Mouse (Mus musculus) CD4-positive, CD25-positive, alpha-beta regulatory T cell, adult 9 weeks (primary cell): ENCODE data around the gene Olfr1280. TPM values are rescaled to one million over a fixed set of nuclear protein-coding genes. Genes with fewer than 3 reads are reported as not detected.

Experiments used
- polyA plus RNA-seq: library from polyadenylated mRNA; unstranded; fragments of 100-300 nt; shearing (Covaris generic); gene quantifications from one replicate; pipeline ENCODE4 v1.2.1, GENCODE M21; 2017

The Olfr1280 gene
- polyA plus RNA-seq: not detected

GRCm38 (mm10) chr2:111313717-111314116, at the start of gene Olfr1280:
TSS of gene Olfr1280 (plus strand) at chr2:111314017.

GRCm38 (mm10) chr2:111274006-111274405, 39.8 kb upstream of the Olfr1280 start, which contains the start of gene Olfr1277:
TSS of gene Olfr1277 (minus strand) at chr2:111274106.

GRCm38 (mm10) chr2:111289836-111290235, 24.0 kb upstream of the Olfr1280 start, which contains the start of gene Olfr1278:
TSS of gene Olfr1278 (plus strand) at chr2:111290136.

GRCm38 (mm10) chr2:111300374-111300773, 13.4 kb upstream of the Olfr1280 start, which contains the start of gene Olfr1279:
TSS of gene Olfr1279 (plus strand) at chr2:111300635.

GRCm38 (mm10) chr2:111326220-111326619, 12.4 kb downstream of the Olfr1280 start, which contains the start of gene Olfr1281:
TSS of gene Olfr1281 (plus strand) at chr2:111326520.

GRCm38 (mm10) chr2:111335976-111336375, 22.2 kb downstream of the Olfr1280 start, which contains the start of gene Olfr1282:
TSS of gene Olfr1282 (minus strand) at chr2:111336076.

GRCm38 (mm10) chr2:111366490-111366889, 52.7 kb downstream of the Olfr1280 start, which contains the start of gene Olfr1283:
TSS of gene Olfr1283 (plus strand) at chr2:111366790.

GRCm38 (mm10) chr2:111375222-111375621, 61.4 kb downstream of the Olfr1280 start, which contains the start of gene Olfr1284:
TSS of gene Olfr1284 (plus strand) at chr2:111375522.

Other genes starting within 250 kb of the Olfr1280 start
- not detected for gene Gm13941, start 208.0 kb upstream of the Olfr1280 start, polyA plus RNA-seq
- not detected for gene Gm15130, start 161.1 kb upstream of the Olfr1280 start, polyA plus RNA-seq
- not detected for gene 4930430A15Rik, start 84.4 kb upstream of the Olfr1280 start, polyA plus RNA-seq
- gene Olfr1275, start 78.7 kb upstream of the Olfr1280 start, polyA plus RNA-seq: not detected
- not detected for gene Olfr1276, start 59.5 kb upstream of the Olfr1280 start, polyA plus RNA-seq
- not detected for gene Olfr1277, start 39.9 kb upstream of the Olfr1280 start, polyA plus RNA-seq
- not detected for gene Olfr1278, start 23.9 kb upstream of the Olfr1280 start, polyA plus RNA-seq
- not detected for gene Olfr1279, start 13.4 kb upstream of the Olfr1280 start, polyA plus RNA-seq
- not detected for gene Olfr1281, start 12.5 kb downstream of the Olfr1280 start, polyA plus RNA-seq
- not detected for gene Olfr1282, start 22.1 kb downstream of the Olfr1280 start, polyA plus RNA-seq
- not detected for gene Olfr1283, start 52.8 kb downstream of the Olfr1280 start, polyA plus RNA-seq
- gene Olfr1284, start 61.5 kb downstream of the Olfr1280 start, polyA plus RNA-seq: not detected
- gene Olfr1286, start 109.1 kb downstream of the Olfr1280 start, polyA plus RNA-seq: not detected
- gene Olfr1287, start 135.1 kb downstream of the Olfr1280 start, polyA plus RNA-seq: not detected
- not detected for gene Olfr1288, start 160.1 kb downstream of the Olfr1280 start, polyA plus RNA-seq
- not detected for gene Olfr1289, start 166.8 kb downstream of the Olfr1280 start, polyA plus RNA-seq
- gene Olfr1290, start 179.8 kb downstream of the Olfr1280 start, polyA plus RNA-seq: not detected
- gene Olfr1291-ps1, start 183.2 kb downstream of the Olfr1280 start, polyA plus RNA-seq: not detected
- not detected for gene Olfr1293-ps, start 211.2 kb downstream of the Olfr1280 start, polyA plus RNA-seq
- gene Olfr1294, start 226.3 kb downstream of the Olfr1280 start, polyA plus RNA-seq: not detected